17 mouse cellular contexts compared by ENCODE assay signal in genomic region chr11:102425555-102426316, GRCm38 (mm10). TPM values are rescaled to one million over a fixed set of nuclear protein-coding genes. Genes with fewer than 3 reads are reported as not detected.
DNase-seq lines count a peak whose midpoint lies in the region; ATAC-seq and TF ChIP-seq lines count a peak whose summit lies in the region.
"Had no signal": no experiment of that assay in that cellular context is flagged by ENCODE, and none has a peak within 500 bp of the region (broad histone marks: within the 10 kb centered on the region; RNA-seq: fewer than 3 reads in every experiment).

No protein-coding gene starts in this region.

- H3K4me2 ChIP-seq in intestine, postnatal 0 days (replicated peaks; ENCODE audit: low read depth): no peak overlapping the region
- no peak overlapping the region for H3K4me2 ChIP-seq in intestine, embryonic 15.5 days (replicated peaks)
- H3K4me2 ChIP-seq in liver, postnatal 0 days (ENCODE audit: low read depth, low read length): no peak overlapping the region
- H3K4me2 ChIP-seq: heart, embryonic 15.5 days; lung, embryonic 14.5 days had no signal

- no peak for TF ChIP-seq CTCF in intestine, postnatal 0 days (IDR thresholded peaks at IDR 0.05; ENCODE audit: low read depth)
- no peak for TF ChIP-seq CTCF in liver, postnatal 0 days (IDR thresholded peaks at IDR 0.05; ENCODE audit: low read depth)

- H3K27ac ChIP-seq in intestine, postnatal 0 days (ENCODE audit: low read depth, low read length): peak overlapping the region; percentile 7; the same call in 1 of the 2 replicates
- H3K27ac ChIP-seq in intestine, embryonic 15.5 days: no peak overlapping the region
- peak overlapping the region; percentile 99 for H3K27ac ChIP-seq in macrophage
- no peak overlapping the region for H3K27ac ChIP-seq in liver, postnatal 0 days (ENCODE audit: low read depth)
- H3K27ac ChIP-seq: heart, embryonic 15.5 days; hindbrain, embryonic 10.5 days; limb, embryonic 10.5 days had no signal

- no peaks in the 10 kb centered on the region for H3K9me3 ChIP-seq in intestine, postnatal 0 days (ENCODE audit: control insufficient read depth)
- no peaks in the 10 kb centered on the region for H3K9me3 ChIP-seq in intestine, embryonic 15.5 days
- no peaks in the 10 kb centered on the region for H3K9me3 ChIP-seq in liver, postnatal 0 days (ENCODE audit: low read length)
- H3K9me3 ChIP-seq: heart, embryonic 15.5 days; hindbrain, embryonic 10.5 days; limb, embryonic 10.5 days had no signal

- ATAC-seq in intestine, postnatal 0 days: no peak
- ATAC-seq in intestine, embryonic 15.5 days: no peak
- peak; percentile 31 for ATAC-seq in granulocyte monocyte progenitor cell, adult 5-6 weeks (replicated peaks; ENCODE audit: poor library complexity, severe bottlenecking)
- ATAC-seq in liver, postnatal 0 days: no peak
- no peak for ATAC-seq in inflammation-experienced regulatory T-cells, adult 6 months

- H3K27me3 ChIP-seq in intestine, postnatal 0 days (replicated peaks; ENCODE audit: control insufficient read depth, insufficient read depth, low read length): no peaks in the 10 kb centered on the region
- no peaks in the 10 kb centered on the region for H3K27me3 ChIP-seq in intestine, embryonic 15.5 days (replicated peaks)
- H3K27me3 ChIP-seq in liver, postnatal 0 days (ENCODE audit: insufficient read depth, low read length): no peaks in the 10 kb centered on the region
- H3K27me3 ChIP-seq: heart, embryonic 15.5 days had no signal

- H3K4me1 ChIP-seq in intestine, postnatal 0 days (replicated peaks; ENCODE audit: control insufficient read depth, insufficient read depth, low read length): no peaks in the 10 kb centered on the region
- H3K4me1 ChIP-seq in intestine, embryonic 15.5 days (replicated peaks): peaks cover 7% of the 10 kb centered on the region; the same call in 1 of the 2 replicates
- H3K4me1 ChIP-seq in liver, postnatal 0 days (ENCODE audit: insufficient read depth): peaks cover 16% of the 10 kb centered on the region

- H3K36me3 ChIP-seq in intestine, postnatal 0 days (ENCODE audit: control insufficient read depth, insufficient read depth): no peaks in the 10 kb centered on the region
- H3K36me3 ChIP-seq in intestine, embryonic 15.5 days: no peaks in the 10 kb centered on the region
- peaks cover 7% of the 10 kb centered on the region; the same call in 1 of the 2 replicates for H3K36me3 ChIP-seq in macrophage (ENCODE audit: inconsistent target)
- H3K36me3 ChIP-seq in liver, postnatal 0 days (replicated peaks; ENCODE audit: insufficient read depth, low read length): no peaks in the 10 kb centered on the region
- H3K36me3 ChIP-seq: heart, embryonic 15.5 days; hindbrain, embryonic 10.5 days; limb, embryonic 10.5 days had no signal

- H3K79me2 ChIP-seq in macrophage (ENCODE audit: inconsistent target): peaks cover 40% of the 10 kb centered on the region

- no peak overlapping the region for H3K9ac ChIP-seq in intestine, postnatal 0 days (ENCODE audit: low read depth, low read length)
- H3K9ac ChIP-seq in intestine, embryonic 15.5 days: no peak overlapping the region
- no peak overlapping the region for H3K9ac ChIP-seq in liver, postnatal 0 days (replicated peaks)
- H3K9ac ChIP-seq: heart, embryonic 15.5 days; lung, embryonic 14.5 days had no signal

- no peak for TF ChIP-seq EP300 in liver, postnatal 0 days (IDR thresholded peaks at IDR 0.05; ENCODE audit: low read depth)

- no peak overlapping the region for H3K4me3 ChIP-seq in intestine, postnatal 0 days (ENCODE audit: low read depth, low read length)
- no peak overlapping the region for H3K4me3 ChIP-seq in intestine, embryonic 15.5 days (replicated peaks)
- no peak overlapping the region for H3K4me3 ChIP-seq in macrophage (ENCODE audit: inconsistent target)
- no peak overlapping the region for H3K4me3 ChIP-seq in liver, postnatal 0 days (ENCODE audit: low read depth, low read length)
- H3K4me3 ChIP-seq: heart, embryonic 15.5 days; hindbrain, embryonic 10.5 days; limb, embryonic 10.5 days had no signal

- DNase-seq in cerebellum, adult 11-12 months: peak; percentile 11
- no peak for DNase-seq in cerebellum, adult 18-20 months
- no peak for DNase-seq in liver, postnatal 0 days
- DNase-seq: cerebellum, postnatal 10 days; kidney, postnatal 36 days; lung, embryonic 14.5 days; retina, postnatal 1 day; right cerebral cortex, postnatal 4 days had no signal

- WGBS in intestine, postnatal 0 days: 83% methylated on average over 8 of the region's 8 CpGs
- WGBS in intestine, embryonic 15.5 days: 81% methylated on average over 8 of the region's 8 CpGs
- 37% methylated on average over 8 of the region's 8 CpGs for WGBS in macrophage (ENCODE audit: missing documents)
- WGBS in liver, postnatal 0 days (ENCODE audit: insufficient replicate concordance): 65% methylated on average over 8 of the region's 8 CpGs

RNA-seq across cellular contexts. Expression of gene Grn, which starts 4.4 kb away (rescaled TPM):
- polyA plus RNA-seq in intestine, postnatal 0 days (2015; fragmentation: Nextera tagmentation; extraction: Ambion mirVana): 339 and 382 TPM in 2 replicates
- 156 and 171 TPM in 2 replicates for polyA plus RNA-seq in intestine, embryonic 15.5 days (2015; fragmentation: Nextera tagmentation; extraction: Ambion mirVana)
- total RNA-seq in granulocyte monocyte progenitor cell, adult 5-6 weeks (2014; fragmentation: Nextera tagmentation): 110 and 152 TPM in 2 replicates
- 38.6 and 48.3 TPM in 2 replicates for total RNA-seq in granulocyte monocyte progenitor cell, adult 5-6 weeks (2017)
- 1,000 to 10,000 TPM in 12 of 26 experiments, 100 to 1,000 TPM in 14; 345 to 1,522 (median 924) TPM for total RNA-seq in macrophage (2018; cell fraction: chromatin; rRNA removed)
- total RNA-seq in macrophage (2018; cell fraction: cytosol; rRNA removed): 1,000 to 10,000 TPM; 1,882 to 3,575 (median 2,639) TPM
- total RNA-seq in macrophage (2018; cell fraction: nucleus; rRNA removed): 1,000 to 10,000 TPM; 1,350 to 6,127 (median 3,859) TPM
- polyA plus RNA-seq in macrophage (2018): 2,366 to 2,992 TPM (median 2,461 TPM) in 3 replicates
- polyA plus RNA-seq in liver, postnatal 0 days (2015; fragmentation: Nextera tagmentation; extraction: Ambion mirVana): 156 and 161 TPM in 2 replicates
- 10 to 100 TPM; 21.8 to 32.1 (median 26.1) TPM for polyA plus RNA-seq in inflammation-experienced regulatory T-cells, adult 6 months (2017; shearing (Covaris generic))

RNA-seq across cellular contexts. Expression of gene Slc25a39, which starts 18.0 kb away (rescaled TPM):
- 283 and 296 TPM in 2 replicates for polyA plus RNA-seq in intestine, postnatal 0 days (2015; fragmentation: Nextera tagmentation; extraction: Ambion mirVana)
- 305 and 329 TPM in 2 replicates for polyA plus RNA-seq in intestine, embryonic 15.5 days (2015; fragmentation: Nextera tagmentation; extraction: Ambion mirVana)
- total RNA-seq in granulocyte monocyte progenitor cell, adult 5-6 weeks (2014; fragmentation: Nextera tagmentation): 99.0 and 163 TPM in 2 replicates
- total RNA-seq in granulocyte monocyte progenitor cell, adult 5-6 weeks (2017): 51.4 and 53.9 TPM in 2 replicates
- total RNA-seq in macrophage (2018; cell fraction: chromatin; rRNA removed): 10 to 100 TPM; 10.5 to 51.0 (median 31.0) TPM
- total RNA-seq in macrophage (2018; cell fraction: cytosol; rRNA removed): 100 to 1,000 TPM in 24 of 26 experiments, 10 to 100 TPM in 2; 96.4 to 143 (median 128) TPM
- 10 to 100 TPM; 21.5 to 59.2 (median 42.2) TPM for total RNA-seq in macrophage (2018; cell fraction: nucleus; rRNA removed)
- 110 to 131 TPM (median 120 TPM) in 3 replicates for polyA plus RNA-seq in macrophage (2018)
- polyA plus RNA-seq in liver, postnatal 0 days (2015; fragmentation: Nextera tagmentation; extraction: Ambion mirVana): 510 and 522 TPM in 2 replicates
- polyA plus RNA-seq in inflammation-experienced regulatory T-cells, adult 6 months (2017; shearing (Covaris generic)): 10 to 100 TPM; 40.1 to 61.9 (median 53.3) TPM

RNA-seq across cellular contexts. Expression of gene Fam171a2, which starts 21.7 kb away (rescaled TPM):
- 1.7 and 1.8 TPM in 2 replicates for polyA plus RNA-seq in intestine, postnatal 0 days (2015; fragmentation: Nextera tagmentation; extraction: Ambion mirVana)
- polyA plus RNA-seq in intestine, embryonic 15.5 days (2015; fragmentation: Nextera tagmentation; extraction: Ambion mirVana): 3.2 and 3.5 TPM in 2 replicates
- not detected in 2 replicates for total RNA-seq in granulocyte monocyte progenitor cell, adult 5-6 weeks (2014; fragmentation: Nextera tagmentation)
- total RNA-seq in granulocyte monocyte progenitor cell, adult 5-6 weeks (2017): not detected in 2 replicates
- 1 to 10 TPM in 1 of 26 experiments, not detected in 25; 1.6 TPM for total RNA-seq in macrophage (2018; cell fraction: chromatin; rRNA removed)
- total RNA-seq in macrophage (2018; cell fraction: cytosol; rRNA removed): under 1 TPM in 14 of 26 experiments, not detected in 12; 0.03 to 0.24 (median 0.08) TPM
- total RNA-seq in macrophage (2018; cell fraction: nucleus; rRNA removed): under 1 TPM in 5 of 26 experiments, not detected in 21; 0.17 to 0.82 (median 0.22) TPM
- not detected in 3 replicates for polyA plus RNA-seq in macrophage (2018)
- polyA plus RNA-seq in liver, postnatal 0 days (2015; fragmentation: Nextera tagmentation; extraction: Ambion mirVana): 0.23 and 0.72 TPM in 2 replicates
- polyA plus RNA-seq in inflammation-experienced regulatory T-cells, adult 6 months (2017; shearing (Covaris generic)): not detected

RNA-seq across cellular contexts. Expression of gene Rundc3a, which starts 32.5 kb away (rescaled TPM):
- 5.2 and 5.3 TPM in 2 replicates for polyA plus RNA-seq in intestine, postnatal 0 days (2015; fragmentation: Nextera tagmentation; extraction: Ambion mirVana)
- polyA plus RNA-seq in intestine, embryonic 15.5 days (2015; fragmentation: Nextera tagmentation; extraction: Ambion mirVana): 8.7 and 10.8 TPM in 2 replicates
- total RNA-seq in granulocyte monocyte progenitor cell, adult 5-6 weeks (2014; fragmentation: Nextera tagmentation): not detected in 2 replicates
- total RNA-seq in granulocyte monocyte progenitor cell, adult 5-6 weeks (2017): not detected in 2 replicates
- total RNA-seq in macrophage (2018; cell fraction: chromatin; rRNA removed): 1 to 10 TPM in 23 of 26 experiments, under 1 TPM in 3; 0.71 to 4.2 (median 1.9) TPM
- 1 to 10 TPM in 3 of 26 experiments, under 1 TPM in 23; 0.38 to 1.6 (median 0.54) TPM for total RNA-seq in macrophage (2018; cell fraction: cytosol; rRNA removed)
- total RNA-seq in macrophage (2018; cell fraction: nucleus; rRNA removed): 1 to 10 TPM in 6 of 26 experiments, under 1 TPM in 9, not detected in 11; 0.33 to 4.6 (median 0.92) TPM
- polyA plus RNA-seq in macrophage (2018): 0.12 to 1.0 TPM (median 0.30 TPM) in 3 replicates
- polyA plus RNA-seq in liver, postnatal 0 days (2015; fragmentation: Nextera tagmentation; extraction: Ambion mirVana): 1.8 and 2.4 TPM in 2 replicates
- 1 to 10 TPM; 1.8 to 3.2 (median 2.0) TPM for polyA plus RNA-seq in inflammation-experienced regulatory T-cells, adult 6 months (2017; shearing (Covaris generic))
- total RNA-seq: gastrocnemius, adult 18-20 months had no signal

RNA-seq across cellular contexts. Expression of gene Itga2b, which starts 44.2 kb away (rescaled TPM):
- 2.5 and 2.6 TPM in 2 replicates for polyA plus RNA-seq in intestine, postnatal 0 days (2015; fragmentation: Nextera tagmentation; extraction: Ambion mirVana)
- 3.3 and 5.1 TPM in 2 replicates for polyA plus RNA-seq in intestine, embryonic 15.5 days (2015; fragmentation: Nextera tagmentation; extraction: Ambion mirVana)
- total RNA-seq in granulocyte monocyte progenitor cell, adult 5-6 weeks (2014; fragmentation: Nextera tagmentation): 12.4 and 17.1 TPM in 2 replicates
- total RNA-seq in granulocyte monocyte progenitor cell, adult 5-6 weeks (2017): 14.4 and 14.7 TPM in 2 replicates
- 10 to 100 TPM in 5 of 26 experiments, 1 to 10 TPM in 21; 1.4 to 20.3 (median 7.6) TPM for total RNA-seq in macrophage (2018; cell fraction: chromatin; rRNA removed)
- total RNA-seq in macrophage (2018; cell fraction: cytosol; rRNA removed): under 1 TPM; 0.14 to 0.82 (median 0.40) TPM
- 10 to 100 TPM in 1 of 26 experiments, 1 to 10 TPM in 25; 1.1 to 10.0 (median 2.9) TPM for total RNA-seq in macrophage (2018; cell fraction: nucleus; rRNA removed)
- 0.73 to 0.90 TPM (median 0.79 TPM) in 3 replicates for polyA plus RNA-seq in macrophage (2018)
- 41.0 and 44.8 TPM in 2 replicates for polyA plus RNA-seq in liver, postnatal 0 days (2015; fragmentation: Nextera tagmentation; extraction: Ambion mirVana)
- 1 to 10 TPM in 1 of 3 experiments, under 1 TPM in 2; 0.45 to 2.0 (median 0.94) TPM for polyA plus RNA-seq in inflammation-experienced regulatory T-cells, adult 6 months (2017; shearing (Covaris generic))

Comparison
In these comparisons a context has a peak if more than half of its experiments do, and no peak if none do; other contexts are left out.
1. H3K27ac ChIP-seq: peak in intestine, postnatal 0 days (single experiment) and macrophage (single experiment); none in intestine, embryonic 15.5 days (single experiment) and liver, postnatal 0 days (single experiment).